Mouse (Mus musculus): ENCODE measurements around the gene Ttyh1. TPM values are rescaled to one million over a fixed set of nuclear protein-coding genes. Genes with fewer than 3 reads are reported as not detected.

The Ttyh1 gene
- total RNA-seq, 1 experiment: 11.9 TPM

GRCm38 (mm10) chr7:4127894-4128293 is 8.7 kb downstream of the Ttyh1 start:
- in situ Hi-C loops (cut with MboI; ENCODE audit: low sequenced_read_pairs in 2 of 2, unreplicated experiment in 2 of 2): loop anchor here in 1 of 2 experiments (25.0 kb wide), 1 partner anchor 309 kb away; the partner anchor contains the start of gene Rdh13
- Histone ChIP-seq H3K9ac (ENCODE audit: insufficient read depth, low read depth, low read length, poor library complexity, severe bottlenecking) (no peak overlapping the region), H3K9me3 (ENCODE audit: control insufficient read depth, insufficient read depth, low read depth, low read length) (no peaks in the 10 kb centered on the region), H3K4me1 (ENCODE audit: control insufficient read depth in 2 of 2, insufficient read depth in 2 of 2, low read length in 2 of 2, poor library complexity in 1 of 2) (peaks cover 7 to 26% of the 10 kb centered on the region in 2 experiments; a peak in 3 of 4 replicates), H3K27ac (ENCODE audit: insufficient read depth, low read depth, low read length, poor library complexity, severe bottlenecking) (no peak overlapping the region), H3K36me3 (ENCODE audit: control insufficient read depth, insufficient read depth, low read length, poor library complexity, severe bottlenecking) (peaks cover 7% of the 10 kb centered on the region; the same call in 1 of the 2 replicates), H3K4me3 (ENCODE audit: insufficient read depth in 1 of 2, low read depth in 1 of 2, low read length in 2 of 2, poor library complexity in 1 of 2, severe bottlenecking in 1 of 2) (no peak overlapping the region)
- TF ChIP-seq HCFC1 (IDR thresholded peaks at IDR 0.05; ENCODE audit: borderline replicate concordance, insufficient read depth, low read length) (no peak), ZC3H11A (IDR thresholded peaks at IDR 0.05; ENCODE audit: borderline replicate concordance, low read depth, low read length) (no peak), CHD2 (IDR thresholded peaks at IDR 0.05; ENCODE audit: low read depth, low read length) (no peak), ZNF384 (IDR thresholded peaks at IDR 0.05; ENCODE audit: low read depth, low read length) (no peak), MAFK (IDR thresholded peaks at IDR 0.05; ENCODE audit: insufficient read depth, low read depth, low read length) (no peak)
- no peak for DNase-seq (ENCODE audit: low read depth, low spot score)

DNA sequence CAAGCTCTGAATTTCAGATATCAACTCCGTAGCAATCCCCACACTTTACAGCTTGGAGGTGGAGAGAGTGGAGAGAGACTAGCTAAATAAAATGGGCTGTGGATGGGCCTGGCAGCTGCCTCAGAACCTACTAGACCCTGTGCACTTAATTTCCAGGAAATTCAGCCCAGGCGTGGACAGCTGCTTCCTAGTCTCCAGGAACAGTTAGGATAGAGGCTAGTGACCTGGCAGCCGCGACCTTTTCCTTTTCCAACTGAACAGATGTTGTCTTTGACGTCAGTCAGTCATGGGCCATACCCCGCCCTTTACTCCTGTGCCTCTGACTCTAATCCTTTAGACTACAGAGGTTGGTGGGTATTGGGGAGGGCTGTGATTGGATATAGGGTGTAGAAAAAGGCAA is 9.7 kb downstream of the Ttyh1 start:
- H3K4me3 ChIP-seq (ENCODE audit: insufficient read depth in 1 of 2, low read depth in 1 of 2, low read length in 2 of 2, poor library complexity in 1 of 2, severe bottlenecking in 1 of 2): no peak overlapping the region
- H3K27ac ChIP-seq (ENCODE audit: insufficient read depth, low read depth, low read length, poor library complexity, severe bottlenecking): no peak overlapping the region
- peaks cover 7 to 17% of the 10 kb centered on the region in 2 experiments; a peak in 3 of 4 replicates for H3K4me1 ChIP-seq (ENCODE audit: control insufficient read depth in 2 of 2, insufficient read depth in 2 of 2, low read length in 2 of 2, poor library complexity in 1 of 2)
- H3K9ac ChIP-seq (ENCODE audit: insufficient read depth, low read depth, low read length, poor library complexity, severe bottlenecking): no peak overlapping the region
- H3K36me3 ChIP-seq (ENCODE audit: control insufficient read depth, insufficient read depth, low read length, poor library complexity, severe bottlenecking): peaks cover 14% of the 10 kb centered on the region; the same call in 1 of the 2 replicates
- in situ Hi-C loops (cut with MboI; ENCODE audit: low sequenced_read_pairs in 2 of 2, unreplicated experiment in 2 of 2): loop anchor here in 1 of 2 experiments (25.0 kb wide), 1 partner anchor 308 kb away; the partner anchor contains the start of gene Rdh13
- no peaks in the 10 kb centered on the region for H3K9me3 ChIP-seq (ENCODE audit: control insufficient read depth, insufficient read depth, low read depth, low read length)
- no peak for DNase-seq (ENCODE audit: low read depth, low spot score)
- TF ChIP-seq CHD2 (IDR thresholded peaks at IDR 0.05; ENCODE audit: low read depth, low read length): no peak
- no peak for TF ChIP-seq ZNF384 (IDR thresholded peaks at IDR 0.05; ENCODE audit: low read depth, low read length)
- no peak for TF ChIP-seq MAFK (IDR thresholded peaks at IDR 0.05; ENCODE audit: insufficient read depth, low read depth, low read length)
- TF ChIP-seq ZC3H11A (IDR thresholded peaks at IDR 0.05; ENCODE audit: borderline replicate concordance, low read depth, low read length): no peak
- no peak for TF ChIP-seq HCFC1 (IDR thresholded peaks at IDR 0.05; ENCODE audit: borderline replicate concordance, insufficient read depth, low read length)

GRCm38 (mm10) chr7:4130686-4131452 is 11.7 kb downstream of the Ttyh1 start:
- Histone ChIP-seq H3K36me3 (ENCODE audit: control insufficient read depth, insufficient read depth, low read length, poor library complexity, severe bottlenecking) (peaks cover 19% of the 10 kb centered on the region; the same call in 1 of the 2 replicates), H3K4me1 (ENCODE audit: control insufficient read depth in 2 of 2, insufficient read depth in 2 of 2, low read length in 2 of 2, poor library complexity in 1 of 2) (peaks cover 5 to 11% of the 10 kb centered on the region in 2 experiments; a peak in 3 of 4 replicates), H3K9ac (ENCODE audit: insufficient read depth, low read depth, low read length, poor library complexity, severe bottlenecking) (no peak overlapping the region), H3K9me3 (ENCODE audit: control insufficient read depth, insufficient read depth, low read depth, low read length) (no peaks in the 10 kb centered on the region), H3K27ac (ENCODE audit: insufficient read depth, low read depth, low read length, poor library complexity, severe bottlenecking) (no peak overlapping the region), H3K4me3 (ENCODE audit: insufficient read depth in 1 of 2, low read depth in 1 of 2, low read length in 2 of 2, poor library complexity in 1 of 2, severe bottlenecking in 1 of 2) (no peak overlapping the region)
- DNase-seq (ENCODE audit: low read depth, low spot score): no peak
- in situ Hi-C loops (cut with MboI; ENCODE audit: low sequenced_read_pairs in 2 of 2, unreplicated experiment in 2 of 2): loop anchor here in 1 of 2 experiments (25.0 kb wide), 1 partner anchor 306 kb away; the partner anchor contains the start of gene Rdh13
- TF ChIP-seq ZC3H11A (IDR thresholded peaks at IDR 0.05; ENCODE audit: borderline replicate concordance, low read depth, low read length) (peak; percentile 77; the same call in 1 of the 2 replicates), HCFC1 (IDR thresholded peaks at IDR 0.05; ENCODE audit: borderline replicate concordance, insufficient read depth, low read length) (no peak), CHD2 (IDR thresholded peaks at IDR 0.05; ENCODE audit: low read depth, low read length) (no peak)

DNA sequence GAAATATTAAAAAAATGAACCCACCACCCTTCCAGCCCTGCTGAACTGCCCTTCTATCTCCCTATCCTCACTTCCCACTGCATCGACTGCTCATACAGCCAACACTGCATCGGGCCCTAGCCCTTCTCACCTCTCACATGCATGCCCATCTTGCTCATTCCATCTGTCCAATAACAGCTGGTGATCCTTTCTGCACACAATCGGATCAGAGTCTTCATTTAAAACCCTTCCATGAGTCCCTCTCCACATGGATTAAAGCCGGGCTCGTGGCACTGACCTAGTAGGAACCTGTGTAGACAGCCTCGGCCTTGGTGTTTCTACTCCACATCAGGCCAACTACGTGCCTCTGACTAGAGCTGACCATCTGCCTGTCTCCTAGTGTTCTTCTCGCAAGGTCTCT is 12.8 kb downstream of the Ttyh1 start:
- in situ Hi-C loops (cut with MboI; ENCODE audit: low sequenced_read_pairs in 2 of 2, unreplicated experiment in 2 of 2): loop anchor here in 1 of 2 experiments (25.0 kb wide), 1 partner anchor 305 kb away; the partner anchor contains the start of gene Rdh13
- DNase-seq (ENCODE audit: low read depth, low spot score): no peak
- Histone ChIP-seq H3K9me3 (ENCODE audit: control insufficient read depth, insufficient read depth, low read depth, low read length) (no peaks in the 10 kb centered on the region), H3K36me3 (ENCODE audit: control insufficient read depth, insufficient read depth, low read length, poor library complexity, severe bottlenecking) (peaks cover 19% of the 10 kb centered on the region; the same call in 1 of the 2 replicates), H3K9ac (ENCODE audit: insufficient read depth, low read depth, low read length, poor library complexity, severe bottlenecking) (no peak overlapping the region), H3K4me1 (ENCODE audit: control insufficient read depth in 2 of 2, insufficient read depth in 2 of 2, low read length in 2 of 2, poor library complexity in 1 of 2) (0 out of 4 replicates have a peak, but pooled peaks cover 0 to 6% of the 10 kb centered on the region in 2 experiments), H3K27ac (ENCODE audit: insufficient read depth, low read depth, low read length, poor library complexity, severe bottlenecking) (no peak overlapping the region), H3K4me3 (ENCODE audit: insufficient read depth in 1 of 2, low read depth in 1 of 2, low read length in 2 of 2, poor library complexity in 1 of 2, severe bottlenecking in 1 of 2) (no peak overlapping the region)
- TF ChIP-seq MAFK (IDR thresholded peaks at IDR 0.05; ENCODE audit: insufficient read depth, low read depth, low read length) (no peak), ZNF384 (IDR thresholded peaks at IDR 0.05; ENCODE audit: low read depth, low read length) (no peak)

Data from ES-E14 (cell line).